In the genomic region with DNA sequence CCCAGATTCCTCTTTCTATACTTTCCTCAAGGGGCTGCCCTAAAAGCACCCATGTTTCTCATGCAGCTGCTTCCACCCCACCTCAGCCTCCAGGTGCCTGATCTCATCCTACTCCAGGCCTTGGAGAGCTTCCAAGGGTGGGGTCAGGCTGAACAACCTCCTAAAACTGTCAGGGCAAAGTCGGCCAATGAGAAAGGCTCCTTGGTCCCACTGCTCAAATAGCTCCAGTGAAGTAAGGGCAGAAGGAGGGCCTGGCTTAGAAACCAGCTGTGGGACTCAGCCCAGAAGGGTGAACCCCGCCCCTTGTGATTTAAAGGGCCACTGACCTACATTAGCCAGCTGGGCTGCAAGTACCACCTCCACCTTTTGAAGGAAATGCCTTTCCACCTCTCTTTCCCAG, we compare ENCODE assay signal across 8 mouse cellular contexts. TPM values are rescaled to one million over a fixed set of nuclear protein-coding genes. Genes with fewer than 3 reads are reported as not detected.
DNase-seq lines count a peak whose midpoint lies in the region; ATAC-seq lines count a peak whose summit lies in the region.

No protein-coding gene starts in this region.

- no peak overlapping the region for H3K27ac ChIP-seq in hindbrain, embryonic 15.5 days (replicated peaks)
- no peak overlapping the region for H3K27ac ChIP-seq in hindbrain, embryonic 10.5 days
- H3K27ac ChIP-seq in heart, embryonic 14.5 days (replicated peaks in 1 of 2; ENCODE audit: control insufficient read depth in 1 of 2, insufficient read depth in 1 of 2, low read depth in 2 of 2, low read length in 2 of 2) = peak overlapping the region in 1 of 2 experiments; percentile 49; a peak in 1 of 4 replicates
- no peak overlapping the region; the same call in 1 of the 2 replicates for H3K27ac ChIP-seq in limb, embryonic 11.5 days (replicated peaks; ENCODE audit: low read depth, low read length)

- H3K9me3 ChIP-seq in hindbrain, embryonic 15.5 days = no peaks in the 10 kb centered on the region
- H3K9me3 ChIP-seq in hindbrain, embryonic 10.5 days = no peaks in the 10 kb centered on the region
- no peaks in the 10 kb centered on the region for H3K9me3 ChIP-seq in heart, embryonic 14.5 days (ENCODE audit: control insufficient read depth, low read length)
- no peaks in the 10 kb centered on the region for H3K9me3 ChIP-seq in limb, embryonic 11.5 days (ENCODE audit: control insufficient read depth, low read length)

- no peak overlapping the region for H3K9ac ChIP-seq in hindbrain, embryonic 15.5 days
- H3K9ac ChIP-seq in heart, embryonic 14.5 days (ENCODE audit: low read length) = peak overlapping the region; percentile 18; the same call in 1 of the 2 replicates
- H3K9ac ChIP-seq in limb, embryonic 11.5 days (ENCODE audit: low read length) = no peak overlapping the region

- DNase-seq in hindbrain, embryonic 10.5 days (ENCODE audit: low spot score) = no peak
- peak; percentile 63 for DNase-seq in limb, embryonic 11.5 days (ENCODE audit: low spot score)
- no peak for DNase-seq in frontal cortex, postnatal 14 days (ENCODE audit: low spot score in 2 of 2)

- H3K36me3 ChIP-seq in hindbrain, embryonic 15.5 days = peaks cover 35% of the 10 kb centered on the region
- peaks cover 74% of the 10 kb centered on the region for H3K36me3 ChIP-seq in hindbrain, embryonic 10.5 days
- peaks cover 95% of the 10 kb centered on the region for H3K36me3 ChIP-seq in heart, embryonic 14.5 days (ENCODE audit: control insufficient read depth, insufficient read depth, low read length)
- peaks cover 8% of the 10 kb centered on the region for H3K36me3 ChIP-seq in limb, embryonic 11.5 days (ENCODE audit: control insufficient read depth, insufficient read depth, low read length)

- no peak overlapping the region for H3K4me3 ChIP-seq in hindbrain, embryonic 15.5 days
- no peak overlapping the region for H3K4me3 ChIP-seq in hindbrain, embryonic 10.5 days
- H3K4me3 ChIP-seq in heart, embryonic 14.5 days (ENCODE audit: control insufficient read depth in 1 of 2, insufficient read depth in 1 of 2, low read depth in 1 of 2, low read length in 2 of 2) = no peak overlapping the region
- H3K4me3 ChIP-seq in limb, embryonic 11.5 days (ENCODE audit: low read depth, low read length) = no peak overlapping the region

- 19% methylated on average over 2 of the region's 2 CpGs for WGBS in hindbrain, embryonic 15.5 days
- WGBS in hindbrain, embryonic 10.5 days = 9% methylated on average over 2 of the region's 2 CpGs
- WGBS in heart, embryonic 14.5 days = 14% methylated on average over 2 of the region's 2 CpGs
- WGBS in limb, embryonic 11.5 days = 8% methylated on average over 2 of the region's 2 CpGs

- H3K27me3 ChIP-seq in hindbrain, embryonic 15.5 days = no peaks in the 10 kb centered on the region
- peaks cover 16% of the 10 kb centered on the region; the same call in 1 of the 2 replicates for H3K27me3 ChIP-seq in hindbrain, embryonic 10.5 days (ENCODE audit: insufficient read depth, poor library complexity, severe bottlenecking)
- H3K27me3 ChIP-seq in heart, embryonic 14.5 days (ENCODE audit: control insufficient read depth, insufficient read depth, low read length) = no peaks in the 10 kb centered on the region
- no peaks in the 10 kb centered on the region for H3K27me3 ChIP-seq in limb, embryonic 11.5 days (ENCODE audit: control insufficient read depth, insufficient read depth, low read length)

- H3K4me2 ChIP-seq in hindbrain, embryonic 15.5 days = peak overlapping the region; percentile 33
- peak overlapping the region; percentile 6 for H3K4me2 ChIP-seq in heart, embryonic 14.5 days (ENCODE audit: low read length)
- peak overlapping the region; percentile 15; the same call in 1 of the 2 replicates for H3K4me2 ChIP-seq in limb, embryonic 11.5 days (ENCODE audit: low read depth, severe bottlenecking)

- peaks cover 32% of the 10 kb centered on the region for H3K4me1 ChIP-seq in hindbrain, embryonic 15.5 days (replicated peaks)
- H3K4me1 ChIP-seq in hindbrain, embryonic 10.5 days (replicated peaks) = peaks cover 43% of the 10 kb centered on the region
- peaks cover 5 to 35% of the 10 kb centered on the region in 2 experiments for H3K4me1 ChIP-seq in heart, embryonic 14.5 days (ENCODE audit: control insufficient read depth in 2 of 2, insufficient read depth in 2 of 2, low read length in 2 of 2)
- H3K4me1 ChIP-seq in limb, embryonic 11.5 days (ENCODE audit: control insufficient read depth, insufficient read depth, low read length) = peaks cover 14% of the 10 kb centered on the region

- no peak for ATAC-seq in hindbrain, embryonic 15.5 days (ENCODE audit: low FRiP score, low read depth)
- peak; percentile 51 for ATAC-seq in common myeloid progenitor, adult 5-6 weeks (replicated peaks; ENCODE audit: low read depth, poor library complexity, severe bottlenecking)
- no peak for ATAC-seq in heart, embryonic 14.5 days (ENCODE audit: insufficient number of reproducible peaks, insufficient read depth, low FRiP score, low read depth)
- 0 out of 2 replicates have a peak, but pooled peaks have one; percentile 48 for ATAC-seq in limb, embryonic 11.5 days (ENCODE audit: insufficient number of reproducible peaks, low FRiP score, low TSS enrichment, low read depth)
- ATAC-seq in megakaryocyte-erythroid progenitor cell, adult 5-6 weeks (replicated peaks; ENCODE audit: low FRiP score, low TSS enrichment, poor library complexity, severe bottlenecking) = peak; percentile 81
- ATAC-seq in activated CD4-positive, CD25-positive, alpha-beta regulatory T cell, adult 4 months = no peak

RNA-seq across cellular contexts. Expression of a gene that starts 9.6 kb away (rescaled TPM):
- polyA plus RNA-seq in hindbrain, embryonic 15.5 days (2015; fragmentation: Nextera tagmentation; extraction: Ambion mirVana) = 0.14 and 0.30 TPM in 2 replicates
- polyA plus RNA-seq in hindbrain, embryonic 10.5 days (2016; fragmentation: Nextera tagmentation; extraction: Ambion mirVana) = 0.16 and 0.21 TPM in 2 replicates
- not detected in 2 replicates for total RNA-seq in common myeloid progenitor, adult 5-6 weeks (2017)
- polyA plus RNA-seq in heart, embryonic 14.5 days (2014; fragmentation: Nextera tagmentation; extraction: Ambion mirVana) = 0.26 and 0.27 TPM in 2 replicates
- polyA plus RNA-seq in limb, embryonic 11.5 days (2014; fragmentation: Nextera tagmentation; extraction: Ambion mirVana) = not detected in 2 replicates
- not detected in 2 replicates for total RNA-seq in megakaryocyte-erythroid progenitor cell, adult 5-6 weeks (2014; fragmentation: Nextera tagmentation)
- total RNA-seq in megakaryocyte-erythroid progenitor cell, adult 5-6 weeks (2017) = 0.19 TPM in 1 of 2 replicates, not detected in the other
- polyA plus RNA-seq in activated CD4-positive, CD25-positive, alpha-beta regulatory T cell, adult 4 months (2017; shearing (Covaris generic)) = 1 to 10 TPM; 1.5 to 2.8 TPM

RNA-seq across cellular contexts. Expression of a gene that starts 12.4 kb away (rescaled TPM):
- 15.5 and 19.7 TPM in 2 replicates for polyA plus RNA-seq in hindbrain, embryonic 15.5 days (2015; fragmentation: Nextera tagmentation; extraction: Ambion mirVana)
- polyA plus RNA-seq in hindbrain, embryonic 10.5 days (2016; fragmentation: Nextera tagmentation; extraction: Ambion mirVana) = 9.7 and 10.1 TPM in 2 replicates
- total RNA-seq in common myeloid progenitor, adult 5-6 weeks (2017) = 29.8 and 31.7 TPM in 2 replicates
- 66.5 and 67.1 TPM in 2 replicates for polyA plus RNA-seq in heart, embryonic 14.5 days (2014; fragmentation: Nextera tagmentation; extraction: Ambion mirVana)
- polyA plus RNA-seq in limb, embryonic 11.5 days (2014; fragmentation: Nextera tagmentation; extraction: Ambion mirVana) = 5.8 and 6.1 TPM in 2 replicates
- 43.9 and 46.1 TPM in 2 replicates for total RNA-seq in megakaryocyte-erythroid progenitor cell, adult 5-6 weeks (2014; fragmentation: Nextera tagmentation)
- total RNA-seq in megakaryocyte-erythroid progenitor cell, adult 5-6 weeks (2017) = 42.4 and 43.6 TPM in 2 replicates
- 10 to 100 TPM; 16.5 to 26.4 TPM for polyA plus RNA-seq in activated CD4-positive, CD25-positive, alpha-beta regulatory T cell, adult 4 months (2017; shearing (Covaris generic))

RNA-seq across cellular contexts. Expression of a gene that starts 15.7 kb away (rescaled TPM):
- polyA plus RNA-seq in hindbrain, embryonic 15.5 days (2015; fragmentation: Nextera tagmentation; extraction: Ambion mirVana) = 139 and 149 TPM in 2 replicates
- 149 and 192 TPM in 2 replicates for polyA plus RNA-seq in hindbrain, embryonic 10.5 days (2016; fragmentation: Nextera tagmentation; extraction: Ambion mirVana)
- total RNA-seq in common myeloid progenitor, adult 5-6 weeks (2017) = 17.8 and 35.4 TPM in 2 replicates
- polyA plus RNA-seq in heart, embryonic 14.5 days (2014; fragmentation: Nextera tagmentation; extraction: Ambion mirVana) = 86.1 and 89.5 TPM in 2 replicates
- polyA plus RNA-seq in limb, embryonic 11.5 days (2014; fragmentation: Nextera tagmentation; extraction: Ambion mirVana) = 147 and 152 TPM in 2 replicates
- 34.3 and 35.1 TPM in 2 replicates for total RNA-seq in megakaryocyte-erythroid progenitor cell, adult 5-6 weeks (2014; fragmentation: Nextera tagmentation)
- total RNA-seq in megakaryocyte-erythroid progenitor cell, adult 5-6 weeks (2017) = 12.5 and 13.3 TPM in 2 replicates
- 10 to 100 TPM; 20.1 to 44.7 TPM for polyA plus RNA-seq in activated CD4-positive, CD25-positive, alpha-beta regulatory T cell, adult 4 months (2017; shearing (Covaris generic))

RNA-seq across cellular contexts. Expression of a gene that starts 25.0 kb away (rescaled TPM):
- 23.9 and 26.7 TPM in 2 replicates for polyA plus RNA-seq in hindbrain, embryonic 15.5 days (2015; fragmentation: Nextera tagmentation; extraction: Ambion mirVana)
- 27.3 and 30.8 TPM in 2 replicates for polyA plus RNA-seq in hindbrain, embryonic 10.5 days (2016; fragmentation: Nextera tagmentation; extraction: Ambion mirVana)
- total RNA-seq in common myeloid progenitor, adult 5-6 weeks (2017) = 18.0 and 19.8 TPM in 2 replicates
- polyA plus RNA-seq in heart, embryonic 14.5 days (2014; fragmentation: Nextera tagmentation; extraction: Ambion mirVana) = 15.3 and 17.3 TPM in 2 replicates
- polyA plus RNA-seq in limb, embryonic 11.5 days (2014; fragmentation: Nextera tagmentation; extraction: Ambion mirVana) = 29.1 and 32.2 TPM in 2 replicates
- 55.8 and 72.0 TPM in 2 replicates for total RNA-seq in megakaryocyte-erythroid progenitor cell, adult 5-6 weeks (2014; fragmentation: Nextera tagmentation)
- total RNA-seq in megakaryocyte-erythroid progenitor cell, adult 5-6 weeks (2017) = 8.2 and 14.4 TPM in 2 replicates
- polyA plus RNA-seq in activated CD4-positive, CD25-positive, alpha-beta regulatory T cell, adult 4 months (2017; shearing (Covaris generic)) = 10 to 100 TPM; 20.6 to 21.7 TPM

RNA-seq across cellular contexts. Expression of a gene that starts 25.2 kb away (rescaled TPM):
- 12.3 and 13.4 TPM in 2 replicates for polyA plus RNA-seq in hindbrain, embryonic 15.5 days (2015; fragmentation: Nextera tagmentation; extraction: Ambion mirVana)
- polyA plus RNA-seq in hindbrain, embryonic 10.5 days (2016; fragmentation: Nextera tagmentation; extraction: Ambion mirVana) = 34.1 and 35.1 TPM in 2 replicates
- total RNA-seq in common myeloid progenitor, adult 5-6 weeks (2017) = 18.8 and 21.6 TPM in 2 replicates
- 16.7 and 22.4 TPM in 2 replicates for polyA plus RNA-seq in heart, embryonic 14.5 days (2014; fragmentation: Nextera tagmentation; extraction: Ambion mirVana)
- 14.9 and 17.4 TPM in 2 replicates for polyA plus RNA-seq in limb, embryonic 11.5 days (2014; fragmentation: Nextera tagmentation; extraction: Ambion mirVana)
- total RNA-seq in megakaryocyte-erythroid progenitor cell, adult 5-6 weeks (2014; fragmentation: Nextera tagmentation) = 17.8 and 18.3 TPM in 2 replicates
- total RNA-seq in megakaryocyte-erythroid progenitor cell, adult 5-6 weeks (2017) = 10.9 and 15.8 TPM in 2 replicates
- 1 to 10 TPM; 7.8 to 9.2 TPM for polyA plus RNA-seq in activated CD4-positive, CD25-positive, alpha-beta regulatory T cell, adult 4 months (2017; shearing (Covaris generic))

Comparison
In these comparisons a context has a peak if more than half of its experiments do, and no peak if none do; other contexts are left out.
1. ATAC-seq: peak in common myeloid progenitor, adult 5-6 weeks (single experiment), limb, embryonic 11.5 days (single experiment) and megakaryocyte-erythroid progenitor cell, adult 5-6 weeks (single experiment); none in hindbrain, embryonic 15.5 days (single experiment), heart, embryonic 14.5 days (single experiment) and activated CD4-positive, CD25-positive, alpha-beta regulatory T cell, adult 4 months (single experiment).
2. Peak in every context shown above with its lines, with median percentiles within 50 percentile points of each other: H3K4me2 ChIP-seq.